Mouse (Mus musculus) left cerebral cortex, postnatal 4 days (tissue): ENCODE measurements around the gene Psmd14. TPM values are rescaled to one million over a fixed set of nuclear protein-coding genes. Genes with fewer than 3 reads are reported as not detected.

Source experiments
- DNase-seq: peaks from one replicate; pipeline ENCODE4 v3.0.0-alpha.2; 2022
- intact Hi-C: fragments of 180-260 bp; cut with DNase I; formaldehyde crosslinking; loops from one replicate; pipeline ENCODE4 v1.15.1; 2025
- total RNA-seq, 2 experiments: library from RNA; stranded (reverse); gene quantifications; 2 replicates each; pipeline ENCODE4 v1.2.3; 2021

Psmd14 gene
- total RNA-seq, 2 experiments from 2014 or later = 136 to 146 TPM

GRCm38 (mm10) chr2:61759234-61759855 lies 47.9 kb downstream of the Psmd14 start:
- intact Hi-C loops = no loop called here
- no peak for DNase-seq

GRCm38 (mm10) chr2:61760044-61760443 lies 48.5 kb downstream of the Psmd14 start:
- intact Hi-C loops = no loop called here

GRCm38 (mm10) chr2:61764470-61765105 lies 53.1 kb downstream of the Psmd14 start:
- DNase-seq = no peak
- intact Hi-C loops = no loop called here

More at GRCm38 (mm10) chr2:61760044-61760443, 48.5 kb downstream of the Psmd14 start:
- DNase-seq = no peak

GRCm38 (mm10) chr2:61765526-61765925 lies 54.0 kb downstream of the Psmd14 start:
- no peak for DNase-seq
- intact Hi-C loops = no loop called here

GRCm38 (mm10) chr2:61780794-61781193 lies 69.3 kb downstream of the Psmd14 start:
- intact Hi-C loops = no loop called here
- no peak for DNase-seq

GRCm38 (mm10) chr2:61794960-61795359 lies 83.5 kb downstream of the Psmd14 start:
- intact Hi-C loops = no loop called here
- DNase-seq = no peak

GRCm38 (mm10) chr2:61798048-61798447 lies 86.6 kb downstream of the Psmd14 start:
- DNase-seq = no peak
- intact Hi-C loops = no loop called here

- intact Hi-C loops = no loop called here
- DNase-seq = peak; percentile 53
These were observed 91.3 kb downstream of the Psmd14 start, which contains the start of gene Tbr1 for GRCm38 (mm10) chr2:61802656-61803251. Gene Tbr1, plus strand, starts transcription at chr2:61802930.

- intact Hi-C loops = no loop called here
- DNase-seq = peak; percentile 41
These were observed 92.2 kb downstream of the Psmd14 start for GRCm38 (mm10) chr2:61803443-61804367.

GRCm38 (mm10) chr2:61804382-61804840 lies 92.9 kb downstream of the Psmd14 start:
- intact Hi-C loops = no loop called here

GRCm38 (mm10) chr2:61804841-61805540 lies 93.5 kb downstream of the Psmd14 start:
- intact Hi-C loops = loop anchor here (5.0 kb wide), 1 partner anchor 822 kb away; no protein-coding TSS in a partner anchor
- peak; percentile 24 for DNase-seq

More at GRCm38 (mm10) chr2:61804382-61804840, 92.9 kb downstream of the Psmd14 start:
- peak; percentile 15 for DNase-seq

GRCm38 (mm10) chr2:61805541-61806345 lies 94.2 kb downstream of the Psmd14 start:
- intact Hi-C loops = loop anchor here (5.0 kb wide), 1 partner anchor 822 kb away; no protein-coding TSS in a partner anchor
- DNase-seq = peak; percentile 14

- no peak for DNase-seq
- intact Hi-C loops = loop anchor here (5.0 kb wide), 1 partner anchor 821 kb away; no protein-coding TSS in a partner anchor
These were observed 94.9 kb downstream of the Psmd14 start for GRCm38 (mm10) chr2:61806346-61806825.

GRCm38 (mm10) chr2:61807151-61807550 lies 95.7 kb downstream of the Psmd14 start:
- intact Hi-C loops = loop anchor here (5.0 kb wide), 1 partner anchor 820 kb away; no protein-coding TSS in a partner anchor
- peak; percentile 74 for DNase-seq

GRCm38 (mm10) chr2:61807781-61808180 lies 96.3 kb downstream of the Psmd14 start:
- intact Hi-C loops = loop anchor here (5.0 kb wide), 1 partner anchor 820 kb away; no protein-coding TSS in a partner anchor
- DNase-seq = no peak

- peak; percentile 25 for DNase-seq
- intact Hi-C loops = loop anchor here (5.0 kb wide), 1 partner anchor 819 kb away; no protein-coding TSS in a partner anchor
These were observed 97.3 kb downstream of the Psmd14 start for GRCm38 (mm10) chr2:61808776-61809175.

GRCm38 (mm10) chr2:61809381-61809780 lies 97.9 kb downstream of the Psmd14 start:
- intact Hi-C loops = loop anchor here (5.0 kb wide), 1 partner anchor 818 kb away; no protein-coding TSS in a partner anchor

GRCm38 (mm10) chr2:61810751-61811150 lies 99.3 kb downstream of the Psmd14 start:
- intact Hi-C loops = loop anchor here (5.0 to 10.0 kb wide), 2 partner anchors 153 to 474 kb away; no protein-coding TSS in a partner anchor
- DNase-seq = no peak

More at GRCm38 (mm10) chr2:61809381-61809780, 97.9 kb downstream of the Psmd14 start:
- DNase-seq = no peak
